Mouse (Mus musculus): ENCODE results near the gene Gm10639.
A peak's percentile ranks its signal among the peaks of the same experiment; 100 is the strongest.
"Not testable (repeated sequence)": the region's sequence is repeated elsewhere in the genome, so short reads cannot be mapped to it uniquely, and the experiment has no call there.

The Gm10639 gene

DNA sequence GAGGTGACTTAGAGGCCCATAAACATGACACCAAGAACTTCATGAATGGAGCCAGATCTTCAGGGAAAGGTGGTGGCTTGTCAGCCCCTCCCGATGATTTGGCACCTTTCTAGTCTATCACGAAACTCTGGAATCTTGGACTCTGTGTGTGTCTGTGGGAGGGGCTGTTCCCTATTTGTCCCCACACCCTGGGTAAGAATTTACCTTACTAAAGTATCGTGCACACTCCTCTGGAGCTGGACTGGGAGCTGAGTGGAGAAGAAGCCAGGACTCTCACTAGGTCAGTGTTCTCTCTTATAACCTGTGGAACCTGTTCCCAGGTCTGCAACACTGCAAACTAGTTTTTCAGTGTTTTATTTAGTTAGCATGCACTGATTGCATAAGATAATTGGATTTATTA lies at the start of gene Gm10639:
Gene Gm10639, plus strand, starts transcription at position 201 of the 400 bp plus-strand sequence.
- not testable (repeated sequence) for DNase-seq

GRCm38 (mm10) chr9:78255683-78256470 lies 33.8 kb upstream of the Gm10639 start:
- not testable (repeated sequence) for DNase-seq

DNA sequence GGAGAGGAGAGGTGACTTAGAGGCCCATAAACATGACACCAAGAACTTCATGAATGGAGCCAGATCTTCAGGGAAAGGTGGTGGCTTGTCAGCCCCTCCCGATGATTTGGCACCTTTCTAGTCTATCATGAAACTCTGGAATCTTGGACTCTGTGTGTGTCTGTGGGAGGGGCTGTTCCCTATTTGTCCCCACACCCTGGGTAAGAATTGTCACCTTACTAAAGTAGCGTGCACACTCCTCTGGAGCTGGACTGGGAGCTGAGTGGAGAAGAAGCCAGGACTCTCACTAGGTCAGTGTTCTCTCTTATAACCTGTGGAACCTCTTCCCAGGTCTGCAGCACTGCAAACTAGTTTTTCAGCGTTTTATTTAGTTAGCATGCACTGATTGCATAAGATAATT lies 32.8 kb upstream of the Gm10639 start, which contains the start of gene Gm3776:
Gene Gm3776, plus strand, starts transcription at position 216 of the 400 bp plus-strand sequence.
- DNase-seq: not testable (repeated sequence)

GRCm38 (mm10) chr9:78259688-78260087 lies 30.0 kb upstream of the Gm10639 start:
- DNase-seq: peak; percentile 61

GRCm38 (mm10) chr9:78270945-78271344 lies 18.8 kb upstream of the Gm10639 start:
- not testable (repeated sequence) for DNase-seq

GRCm38 (mm10) chr9:78282002-78282711 lies 7.6 kb upstream of the Gm10639 start:
- DNase-seq: not testable (repeated sequence)

GRCm38 (mm10) chr9:78289063-78289462 lies 660 bp upstream of the Gm10639 start:
- DNase-seq: not testable (repeated sequence)

DNA sequence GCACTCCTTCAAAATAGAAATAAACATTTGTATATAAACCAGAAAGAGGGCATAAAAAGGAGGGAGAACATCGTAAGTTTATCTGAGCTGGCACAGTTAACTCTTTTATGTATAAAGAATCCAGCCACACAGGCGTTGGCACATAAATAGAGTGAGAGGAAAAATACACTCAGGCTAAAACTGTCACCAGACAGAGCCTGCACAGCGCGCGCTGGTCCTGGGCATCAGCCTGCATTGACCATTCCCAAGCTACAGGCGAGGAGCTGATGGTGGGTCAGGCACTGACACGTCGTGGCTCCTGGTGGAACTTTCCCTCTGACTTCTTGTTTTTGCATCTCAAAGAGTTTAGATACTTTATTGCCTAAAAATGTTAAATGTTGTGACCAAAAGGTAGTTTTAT lies 2.7 kb downstream of the Gm10639 start:
- DNase-seq: not testable (repeated sequence)

- DNase-seq: not testable (repeated sequence)
Measured at GRCm38 (mm10) chr9:78293683-78294082, 4.0 kb downstream of the Gm10639 start.

DNA sequence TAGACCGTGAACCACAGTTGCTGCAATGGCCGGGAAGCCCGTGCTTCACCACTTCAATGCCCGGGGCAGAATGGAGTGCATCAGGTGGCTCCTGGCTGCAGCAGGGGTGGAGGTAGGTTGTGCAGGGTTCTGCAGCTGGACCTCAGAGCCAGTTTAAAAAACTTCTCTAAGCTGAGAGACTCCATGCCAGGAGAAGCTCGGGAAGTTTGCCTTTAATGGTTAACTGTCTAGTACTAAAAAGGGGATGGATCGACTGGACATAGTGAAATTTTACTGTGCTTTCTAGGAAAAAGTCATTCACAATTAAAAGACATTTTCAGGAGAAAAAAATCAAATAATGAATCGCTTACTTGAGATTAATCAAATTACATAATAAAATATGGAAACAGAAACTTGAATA lies 5.1 kb downstream of the Gm10639 start:
- DNase-seq: not testable (repeated sequence)

DNA sequence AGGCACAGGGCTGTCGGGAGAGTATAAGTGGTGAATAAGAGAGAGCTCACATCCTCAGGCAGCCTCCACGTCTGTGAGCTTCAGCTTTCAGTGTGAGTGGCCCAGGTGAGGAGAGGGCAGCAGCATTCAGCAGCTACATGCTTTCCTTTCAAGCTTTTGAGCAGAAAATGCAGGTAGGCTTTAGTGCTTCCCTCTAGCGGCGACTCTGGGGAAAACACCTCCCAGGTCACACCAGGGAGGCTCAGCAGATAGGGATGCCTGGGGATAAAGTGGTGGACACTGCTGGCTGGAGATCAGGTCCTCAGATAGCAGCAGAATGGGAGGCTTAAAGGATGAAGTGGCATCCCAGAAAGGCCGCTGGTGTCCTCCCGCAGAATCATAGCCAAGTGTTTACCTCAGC lies 6.4 kb downstream of the Gm10639 start:
- peak; percentile 46 for DNase-seq

GRCm38 (mm10) chr9:78298232-78298631 lies 8.5 kb downstream of the Gm10639 start:
- no peak for DNase-seq

- not testable (repeated sequence) for DNase-seq
Measured at GRCm38 (mm10) chr9:78299143-78299542, 9.4 kb downstream of the Gm10639 start.

- not testable (repeated sequence) for DNase-seq
Measured at GRCm38 (mm10) chr9:78308122-78308521, 18.4 kb downstream of the Gm10639 start.

- no peak for DNase-seq
Measured at GRCm38 (mm10) chr9:78314696-78315095, 25.0 kb downstream of the Gm10639 start, which contains the start of gene Omt2a. TSS of gene Omt2a (minus strand) at chr9:78314796.

DNA sequence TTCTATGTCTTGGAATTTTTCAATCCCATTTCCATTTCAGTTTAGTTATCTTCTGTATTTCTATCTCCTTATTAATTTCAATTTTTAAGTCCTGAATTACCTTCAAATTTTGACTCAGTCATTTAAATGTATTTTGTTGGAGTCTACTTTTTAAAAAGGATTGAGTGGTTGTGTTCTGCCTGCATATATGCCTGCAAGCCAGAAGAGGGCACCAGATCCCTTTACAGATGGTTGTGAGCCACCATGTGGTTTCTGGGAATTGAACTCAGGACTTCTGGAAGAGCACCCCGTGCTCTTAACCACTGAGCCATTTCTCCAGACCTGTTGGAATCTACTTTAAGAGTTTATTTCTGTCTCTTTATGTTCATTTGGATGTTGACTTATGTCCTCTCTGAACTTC lies 29.8 kb downstream of the Gm10639 start:
- no peak for DNase-seq

DNA sequence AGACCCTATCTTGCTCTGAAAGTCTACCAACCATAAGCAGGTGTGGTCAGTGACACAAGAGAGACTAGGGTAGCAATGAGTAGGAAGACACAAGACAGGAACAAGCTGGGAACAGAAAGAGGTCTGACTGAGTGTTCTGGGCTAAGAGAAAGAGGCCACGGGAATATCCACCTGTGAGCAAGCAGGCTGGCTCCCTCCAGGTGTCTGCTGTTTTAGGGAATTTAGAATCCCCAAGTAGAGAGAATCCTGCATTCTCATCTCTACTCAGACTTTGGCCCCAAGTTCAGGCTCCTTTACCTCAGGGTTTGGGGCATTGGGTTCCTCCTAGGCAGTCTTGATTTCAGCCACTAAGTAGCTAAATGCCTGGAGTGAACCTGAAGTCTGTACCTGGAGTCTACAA lies 37.6 kb downstream of the Gm10639 start, which contains the start of gene Omt2b:
Gene Omt2b, plus strand, starts transcription at position 301 of the 400 bp plus-strand sequence.
- not testable (repeated sequence) for DNase-seq

DNA sequence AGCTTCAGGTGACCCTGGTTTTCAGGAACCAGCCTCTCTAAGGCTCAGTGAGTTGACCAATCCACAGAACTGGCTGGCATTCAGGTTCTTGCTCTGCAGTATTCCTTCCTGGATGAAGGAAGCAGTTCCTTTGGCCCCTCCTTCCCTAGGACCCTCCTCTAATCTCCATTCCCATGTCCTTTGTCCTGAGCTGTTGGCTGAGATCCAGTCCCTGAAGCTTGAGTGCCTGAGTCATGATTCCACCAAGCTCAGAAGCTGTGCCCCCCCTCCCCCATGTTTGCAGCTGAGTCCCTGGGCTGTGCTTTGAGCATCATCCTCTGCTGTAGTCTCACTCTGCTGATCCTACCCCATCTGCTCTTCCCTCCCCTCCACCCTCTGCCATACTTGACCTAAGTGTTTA lies 47.3 kb downstream of the Gm10639 start:
- DNase-seq: not testable (repeated sequence)

- DNase-seq: peak; percentile 43
Measured at GRCm38 (mm10) chr9:78340324-78340723, 50.6 kb downstream of the Gm10639 start.

- DNase-seq: not testable (repeated sequence)
Measured at GRCm38 (mm10) chr9:78342494-78342893, 52.8 kb downstream of the Gm10639 start.

DNA sequence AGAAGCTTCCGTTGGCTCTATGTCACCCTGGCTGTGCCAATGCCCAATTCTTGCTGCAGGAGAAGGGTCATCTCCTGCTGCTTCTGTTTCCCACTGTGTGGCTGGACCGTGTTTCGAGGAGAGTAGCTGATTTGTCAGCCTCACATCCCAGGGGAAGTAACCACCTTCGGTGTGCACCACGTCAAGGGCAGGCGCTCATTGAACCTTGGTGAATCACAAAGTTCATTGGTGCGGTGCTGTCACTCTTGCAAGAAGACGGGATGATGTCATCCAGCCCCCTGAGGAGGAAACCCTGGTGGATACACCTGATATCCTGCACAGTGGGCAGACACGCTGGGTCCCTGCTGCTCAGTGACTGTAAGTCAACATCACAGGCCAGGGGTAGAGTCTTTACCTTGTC lies 53.3 kb downstream of the Gm10639 start:
- not testable (repeated sequence) for DNase-seq

DNA sequence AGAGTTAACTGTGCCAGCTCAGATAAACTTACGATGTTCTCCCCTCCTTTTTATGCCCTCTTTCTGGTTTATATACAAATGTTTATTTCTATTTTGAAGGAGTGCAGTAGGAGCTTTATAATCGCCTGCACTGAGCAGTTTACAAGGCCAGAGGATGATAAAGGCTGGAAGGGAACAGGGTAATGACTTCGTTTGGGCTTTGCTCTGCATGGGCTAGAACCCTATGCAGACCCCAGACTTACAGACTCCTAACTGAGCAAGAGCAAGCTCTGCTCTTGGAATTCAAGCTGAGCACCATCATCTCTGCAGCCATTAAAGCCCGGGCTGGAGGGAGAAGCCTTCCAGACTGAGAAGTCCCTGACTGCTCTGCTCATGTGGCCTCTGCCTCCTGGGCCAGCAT lies 55.5 kb downstream of the Gm10639 start:
- not testable (repeated sequence) for DNase-seq

DNA sequence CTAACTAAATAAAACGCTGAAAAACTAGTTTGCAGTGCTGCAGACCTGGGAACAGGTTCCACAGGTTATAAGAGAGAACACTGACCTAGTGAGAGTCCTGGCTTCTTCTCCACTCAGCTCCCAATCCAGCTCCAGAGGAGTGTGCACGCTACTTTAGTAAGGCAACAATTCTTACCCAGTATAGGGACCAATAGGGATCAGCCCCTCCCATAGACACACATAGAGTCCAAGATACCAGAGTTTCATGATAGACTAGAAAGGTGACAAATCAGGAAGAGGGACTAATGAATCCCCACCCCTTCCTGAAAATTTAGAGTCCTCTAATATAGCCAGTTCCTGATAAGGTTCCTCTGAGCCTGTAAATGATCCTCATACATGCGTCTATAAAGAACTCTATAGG lies 57.3 kb downstream of the Gm10639 start:
- no peak for DNase-seq
